Mouse (Mus musculus) heart, embryonic 15.5 days (tissue): ENCODE data around the gene Rnf41. TPM values are rescaled to one million over a fixed set of nuclear protein-coding genes. Genes with fewer than 3 reads are reported as not detected.

Experiments used
- ATAC-seq: fragments of 200-750 bp; cut with Nextera tagmentation; replicated peaks from 2 replicates; pipeline ENCODE4 v1.8.0; 2017; ENCODE audit warnings: low read depth, moderate TSS enrichment; ENCODE audit not compliant: insufficient number of reproducible peaks, insufficient read depth, low FRiP score
- H3K27ac ChIP-seq: fragments of 300-500 bp; sonication (generic); 2 replicates; pipeline ENCODE4 v1.5.1; 2015; ENCODE audit warnings: mild to moderate bottlenecking, inconsistent platforms
- H3K27me3 ChIP-seq: fragments of 300-500 bp; sonication (generic); 2 replicates; pipeline ENCODE4 v1.6.1; 2015; ENCODE audit warnings: inconsistent platforms
- H3K36me3 ChIP-seq: fragments of 300-500 bp; sonication (generic); 2 replicates; pipeline ENCODE4 v1.6.1; 2015; ENCODE audit warnings: mild to moderate bottlenecking, inconsistent platforms
- H3K4me1 ChIP-seq: fragments of 300-500 bp; sonication (generic); replicated peaks from 2 replicates; pipeline ENCODE4 v1.6.1; 2015; ENCODE audit warnings: inconsistent platforms
- H3K4me2 ChIP-seq: fragments of 300-500 bp; sonication (generic); 2 replicates; pipeline ENCODE4 v1.6.1; 2015; ENCODE audit warnings: inconsistent platforms, mild to moderate bottlenecking, moderate library complexity
- H3K4me3 ChIP-seq: fragments of 300-500 bp; sonication (generic); 2 replicates; pipeline ENCODE4 v1.5.1; 2015; ENCODE audit warnings: mild to moderate bottlenecking, inconsistent platforms
- H3K9ac ChIP-seq: fragments of 300-500 bp; sonication (generic); 2 replicates; pipeline ENCODE4 v1.6.1; 2015; ENCODE audit warnings: mild to moderate bottlenecking, inconsistent platforms
- H3K9me3 ChIP-seq: fragments of 300-500 bp; sonication (generic); replicated peaks from 2 replicates; pipeline ENCODE4 v1.6.1; 2016; ENCODE audit warnings: inconsistent platforms
- WGBS: fragments of 180-500 bp; shearing (Covaris S2); methylation state at CpG from one replicate; pipeline ENCODE4 v1.1.7; 2015; ENCODE audit warnings: mixed read lengths; 5-methylcytosine and 5-hydroxymethylcytosine counted together
- polyA plus RNA-seq: library from polyadenylated mRNA; unstranded; fragments of >200 nt; fragmentation: Nextera tagmentation; extraction: Ambion mirVana; gene quantifications from 2 replicates; pipeline ENCODE4 v1.2.1, GENCODE M21; 2015

Rnf41 gene
- polyA plus RNA-seq, 1 experiment from 2014 or later = 25.5 TPM

DNA sequence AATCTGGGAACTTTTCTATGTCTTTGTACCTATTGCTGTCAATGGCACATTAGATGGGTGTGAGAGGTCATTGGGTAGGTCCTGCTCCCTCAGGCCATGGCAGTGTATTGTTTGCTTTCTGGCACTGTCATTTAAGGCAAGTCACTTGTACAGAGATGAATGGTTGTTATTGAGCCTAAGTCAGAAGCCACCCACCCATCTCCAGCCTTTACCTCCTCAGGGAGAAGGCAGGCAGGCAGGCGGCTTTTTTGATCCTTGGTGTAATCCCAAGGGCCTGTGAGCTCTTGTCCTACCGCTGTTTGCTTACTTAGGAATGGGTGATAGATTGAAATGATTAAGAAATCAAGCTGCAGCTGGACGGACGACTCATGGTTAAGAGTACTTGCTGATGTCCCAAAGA is 18.0 kb downstream of the Rnf41 start:
- Histone ChIP-seq H3K4me1 (peaks cover under 1% of the 10 kb centered on the region; the same call in 1 of the 2 replicates), H3K4me2 (no peak overlapping the region), H3K9ac (no peak overlapping the region), H3K27me3 (no peaks in the 10 kb centered on the region), H3K27ac (no peak overlapping the region), H3K9me3 (no peaks in the 10 kb centered on the region), H3K36me3 (peaks cover 36% of the 10 kb centered on the region), H3K4me3 (no peak overlapping the region)
- 81% methylated on average over 4 of the region's 4 CpGs for WGBS
- ATAC-seq = no peak

DNA sequence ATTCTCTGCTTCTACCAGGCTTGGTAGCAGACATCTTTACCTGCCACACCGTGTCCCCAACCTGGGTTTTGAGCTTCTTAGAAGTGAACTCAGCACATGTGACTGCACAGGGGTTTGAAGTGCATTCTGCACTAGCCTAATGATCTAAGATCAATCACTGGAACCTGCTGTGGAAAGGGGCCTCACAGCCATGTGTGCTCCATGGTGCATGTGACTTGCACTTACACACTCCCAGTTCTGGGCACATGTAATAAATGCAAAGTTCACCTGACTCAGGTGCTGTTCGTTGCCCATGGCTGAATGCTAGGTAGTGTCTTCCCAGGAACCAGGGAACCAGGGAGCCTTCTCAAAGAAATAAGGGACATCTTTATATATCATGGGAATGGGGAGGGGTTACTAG is 22.0 kb downstream of the Rnf41 start:
- 92% methylated on average over 2 of the region's 2 CpGs for WGBS
- peaks cover 62% of the 10 kb centered on the region for H3K36me3 ChIP-seq

DNA sequence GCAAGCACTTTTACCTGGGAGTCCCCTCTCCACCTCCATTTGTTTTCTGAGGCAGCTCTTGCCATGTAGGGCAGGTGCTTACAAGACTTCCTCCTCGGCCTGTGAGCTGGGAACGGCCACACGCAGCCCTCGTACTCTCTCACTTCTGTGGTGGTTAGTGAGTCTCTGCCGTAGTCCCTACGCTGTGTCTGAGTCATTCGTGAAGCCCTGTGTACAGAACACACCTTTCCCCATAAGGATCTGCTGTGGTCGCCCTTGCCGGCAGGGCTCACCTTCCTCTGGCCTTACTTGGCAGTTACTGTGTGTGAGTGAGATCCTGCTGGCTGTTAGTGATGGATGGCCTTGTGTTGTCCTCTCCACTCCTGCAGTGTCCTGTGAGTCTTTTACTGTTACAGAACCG is 23.2 kb downstream of the Rnf41 start:
- Histone ChIP-seq H3K27ac (peak overlapping the region; percentile 59), H3K9me3 (no peaks in the 10 kb centered on the region), H3K9ac (no peak overlapping the region), H3K4me3 (no peak overlapping the region), H3K36me3 (peaks cover 63% of the 10 kb centered on the region), H3K27me3 (no peaks in the 10 kb centered on the region), H3K4me1 (peaks cover 20% of the 10 kb centered on the region), H3K4me2 (no peak overlapping the region)
- WGBS = 77% methylated on average over 10 of the region's 10 CpGs
- ATAC-seq = no peak

More for the DNA sequence above, 22.0 kb downstream of the Rnf41 start:
- Histone ChIP-seq H3K27ac (no peak overlapping the region), H3K4me2 (no peak overlapping the region), H3K9ac (no peak overlapping the region), H3K9me3 (no peaks in the 10 kb centered on the region), H3K4me3 (no peak overlapping the region), H3K27me3 (no peaks in the 10 kb centered on the region), H3K4me1 (peaks cover 17% of the 10 kb centered on the region)
- no peak for ATAC-seq

DNA sequence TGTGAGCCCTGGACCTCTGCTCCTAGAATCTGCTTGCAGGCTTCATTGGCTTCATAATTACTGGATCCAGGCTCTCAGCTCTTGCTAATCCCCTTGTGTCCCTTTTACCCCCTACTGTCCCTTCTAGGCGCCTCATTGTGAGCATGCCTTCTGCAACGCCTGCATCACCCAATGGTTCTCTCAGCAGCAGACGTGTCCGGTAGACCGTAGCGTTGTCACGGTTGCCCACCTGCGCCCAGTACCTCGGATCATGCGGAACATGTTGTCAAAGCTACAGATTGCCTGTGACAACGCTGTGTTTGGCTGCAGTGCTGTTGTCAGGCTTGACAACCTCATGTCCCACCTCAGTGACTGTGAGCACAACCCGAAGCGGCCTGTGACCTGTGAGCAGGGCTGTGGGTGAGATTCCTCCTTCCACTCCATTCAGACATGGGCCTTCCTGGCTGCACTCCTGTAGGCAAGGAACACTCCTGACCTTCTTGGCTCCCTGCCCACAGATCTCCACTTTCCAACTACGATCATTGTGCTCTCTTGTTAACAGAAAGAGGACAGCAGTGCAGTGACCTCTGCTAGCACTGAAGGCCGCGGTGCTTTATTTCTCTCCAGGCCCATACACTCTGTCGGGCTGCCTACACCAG is 23.8 kb downstream of the Rnf41 start:
- Histone ChIP-seq H3K27ac (peak overlapping the region; percentile 59), H3K36me3 (peaks cover 62% of the 10 kb centered on the region), H3K4me3 (no peak overlapping the region), H3K9me3 (no peaks in the 10 kb centered on the region), H3K4me2 (no peak overlapping the region), H3K27me3 (no peaks in the 10 kb centered on the region), H3K9ac (no peak overlapping the region), H3K4me1 (peaks cover 20% of the 10 kb centered on the region)
- 69% methylated on average over 17 of the region's 17 CpGs for WGBS
- ATAC-seq = peak; percentile 49; the same call in 1 of the 2 replicates

DNA sequence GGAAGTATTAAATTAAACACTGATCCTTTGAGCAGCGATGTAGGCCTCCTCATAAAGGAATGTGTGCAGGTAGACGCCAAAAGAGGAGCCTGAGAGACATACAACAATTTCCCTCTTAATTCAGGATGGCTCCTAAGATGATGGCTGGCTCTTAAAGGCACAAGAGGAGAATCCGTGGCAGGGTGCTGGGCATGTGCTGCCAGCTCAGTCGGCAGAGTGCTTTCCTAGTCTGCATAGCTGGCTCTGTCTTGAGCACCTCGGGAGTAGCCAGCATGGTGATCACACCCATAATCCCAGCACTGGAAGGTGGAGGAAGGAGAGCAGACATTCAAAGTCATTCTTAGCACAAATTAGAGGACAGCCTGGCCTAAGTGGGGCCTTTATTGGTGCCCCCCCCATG is 24.4 kb downstream of the Rnf41 start:
- peaks cover 58% of the 10 kb centered on the region for H3K36me3 ChIP-seq
- H3K4me2 ChIP-seq = no peak overlapping the region
- no peaks in the 10 kb centered on the region for H3K27me3 ChIP-seq
- WGBS = 77% methylated on average over 5 of the region's 5 CpGs
- no peak for ATAC-seq
- no peak overlapping the region for H3K9ac ChIP-seq
- no peaks in the 10 kb centered on the region for H3K9me3 ChIP-seq
- H3K27ac ChIP-seq = peak overlapping the region; percentile 59
- no peak overlapping the region for H3K4me3 ChIP-seq
- peaks cover 20% of the 10 kb centered on the region for H3K4me1 ChIP-seq

DNA sequence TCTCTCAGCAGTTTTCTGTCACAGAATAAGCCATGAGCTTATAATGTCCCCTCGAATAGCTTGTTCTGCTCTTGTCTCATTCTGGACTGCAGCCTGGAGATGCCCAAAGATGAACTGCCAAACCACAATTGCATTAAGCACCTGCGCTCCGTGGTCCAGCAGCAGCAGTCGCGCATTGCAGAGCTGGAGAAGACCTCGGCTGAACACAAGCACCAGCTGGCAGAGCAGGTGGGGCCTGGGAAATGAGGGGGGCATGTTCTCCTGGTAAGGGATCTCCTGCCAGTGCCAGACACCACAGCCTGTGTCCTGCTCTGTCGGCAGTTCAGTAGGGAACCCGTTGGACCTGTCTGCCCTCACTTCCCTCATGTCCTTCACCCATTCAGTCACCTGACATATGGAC is 24.9 kb downstream of the Rnf41 start:
- H3K36me3 ChIP-seq = peaks cover 54% of the 10 kb centered on the region
- WGBS = 92% methylated on average over 8 of the region's 8 CpGs
- H3K4me2 ChIP-seq = no peak overlapping the region
- no peak overlapping the region for H3K9ac ChIP-seq
- H3K27ac ChIP-seq = no peak overlapping the region
- H3K4me1 ChIP-seq = peaks cover 20% of the 10 kb centered on the region
- ATAC-seq = no peak
- no peaks in the 10 kb centered on the region for H3K27me3 ChIP-seq
- no peaks in the 10 kb centered on the region for H3K9me3 ChIP-seq
- no peak overlapping the region for H3K4me3 ChIP-seq

DNA sequence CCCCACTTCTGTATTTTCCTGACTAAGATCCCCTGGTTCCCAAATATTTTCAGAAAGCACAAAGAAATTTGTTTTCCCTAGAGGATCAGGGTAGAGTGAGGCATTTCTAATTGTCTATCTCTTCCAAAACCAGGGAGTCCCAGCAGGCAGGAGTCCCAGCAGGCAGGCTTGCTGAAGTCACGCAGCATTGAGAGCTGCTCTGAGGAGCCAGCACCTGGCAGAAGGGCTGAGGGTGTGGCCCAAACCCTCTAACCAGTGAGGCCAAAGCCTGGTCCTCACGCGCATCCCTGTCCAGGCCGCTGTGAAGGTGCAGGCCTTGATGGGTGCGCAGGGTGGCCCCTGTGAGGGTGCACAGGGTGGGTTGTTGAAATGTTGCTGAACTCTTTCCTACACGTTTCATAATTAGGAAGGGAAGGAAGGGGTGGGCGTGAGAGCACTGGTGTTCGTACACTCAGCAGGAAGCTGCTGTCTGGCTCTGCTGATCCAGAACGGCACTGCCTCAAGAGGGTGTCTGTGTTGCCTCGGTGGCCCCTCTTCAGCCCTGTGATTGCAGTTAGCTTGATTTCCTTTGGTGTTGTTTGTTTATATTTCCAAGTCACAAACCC is 27.3 kb downstream of the Rnf41 start:
- Histone ChIP-seq H3K27me3 (no peaks in the 10 kb centered on the region), H3K9me3 (no peaks in the 10 kb centered on the region), H3K4me1 (peaks cover 20% of the 10 kb centered on the region), H3K36me3 (peaks cover 50% of the 10 kb centered on the region), H3K9ac (no peak overlapping the region), H3K27ac (0 out of 2 replicates have a peak overlapping the region, but pooled peaks have one; percentile 37), H3K4me3 (no peak overlapping the region), H3K4me2 (no peak overlapping the region)
- ATAC-seq = no peak
- WGBS = 64% methylated on average over 10 of the region's 10 CpGs

DNA sequence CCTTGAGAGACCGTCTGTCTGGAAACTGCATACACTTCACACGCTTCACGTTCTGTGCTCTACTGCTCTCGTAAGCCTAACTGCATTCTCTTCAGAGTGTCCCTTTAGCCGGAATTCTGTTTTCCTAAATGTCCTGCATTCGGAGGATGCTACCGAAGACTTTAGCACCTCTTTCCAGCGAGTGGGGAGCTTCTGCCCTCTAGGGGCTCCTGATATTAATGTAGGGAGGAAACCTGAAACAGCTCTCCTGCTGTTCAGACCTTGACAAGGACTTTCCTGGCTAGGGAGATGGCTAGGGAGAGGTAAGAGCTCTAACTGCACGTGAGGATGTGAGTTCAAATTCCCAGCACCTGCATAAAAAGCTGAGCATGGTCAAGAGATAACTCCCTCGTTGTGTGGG is 28.9 kb downstream of the Rnf41 start:
- no peak for ATAC-seq
- WGBS = 55% methylated on average over 10 of the region's 10 CpGs
- peaks cover 46% of the 10 kb centered on the region for H3K36me3 ChIP-seq

DNA sequence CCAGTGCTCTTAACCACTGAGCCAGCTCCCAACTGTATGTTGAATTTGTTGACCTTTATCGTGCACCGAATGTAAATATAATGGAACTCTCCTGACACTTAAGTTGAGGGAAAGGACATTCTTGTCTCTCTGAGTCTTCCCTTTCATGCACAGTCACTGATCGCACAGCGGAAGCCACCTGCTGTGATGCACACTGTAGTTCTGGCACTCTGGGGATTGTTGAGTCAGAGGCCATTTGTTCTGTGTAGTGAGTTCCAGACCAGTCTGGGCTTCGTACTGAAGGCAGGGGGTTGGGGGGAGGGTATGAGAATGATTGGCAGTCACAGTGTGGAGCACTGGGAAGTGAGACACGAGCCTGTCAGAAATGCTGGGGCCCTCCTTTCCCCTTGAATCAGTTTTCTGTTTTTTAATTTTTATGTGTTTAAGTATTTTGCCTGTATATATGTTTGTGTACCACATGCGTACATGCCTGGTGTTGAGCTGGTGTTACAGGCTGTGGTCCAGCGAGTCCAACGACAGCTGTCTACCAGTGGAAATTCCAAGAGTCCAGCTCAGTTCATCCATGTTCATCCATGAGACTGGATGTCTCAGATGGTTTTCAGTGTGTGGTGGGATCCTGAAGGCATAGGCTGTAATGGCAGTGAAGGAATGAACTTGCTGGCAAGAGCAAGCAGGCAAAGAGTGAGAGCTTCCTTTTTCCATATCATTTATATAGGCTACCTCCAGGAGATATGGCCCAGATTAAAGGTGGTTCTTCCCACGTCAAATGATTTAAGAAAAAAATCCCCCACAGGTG is 30.1 kb downstream of the Rnf41 start:
- Histone ChIP-seq H3K36me3 (peaks cover 40% of the 10 kb centered on the region), H3K4me3 (no peak overlapping the region), H3K27me3 (no peaks in the 10 kb centered on the region), H3K4me2 (no peak overlapping the region), H3K27ac (no peak overlapping the region), H3K9me3 (no peaks in the 10 kb centered on the region), H3K4me1 (0 out of 2 replicates have a peak, but pooled peaks cover 3% of the 10 kb centered on the region), H3K9ac (no peak overlapping the region)
- no peak for ATAC-seq
- WGBS = 87% methylated on average over 10 of the region's 10 CpGs

More for the DNA sequence above, 28.9 kb downstream of the Rnf41 start:
- Histone ChIP-seq H3K27ac (no peak overlapping the region), H3K4me3 (no peak overlapping the region), H3K9ac (no peak overlapping the region), H3K4me2 (no peak overlapping the region), H3K4me1 (peaks cover 11% of the 10 kb centered on the region), H3K9me3 (no peaks in the 10 kb centered on the region), H3K27me3 (no peaks in the 10 kb centered on the region)

DNA sequence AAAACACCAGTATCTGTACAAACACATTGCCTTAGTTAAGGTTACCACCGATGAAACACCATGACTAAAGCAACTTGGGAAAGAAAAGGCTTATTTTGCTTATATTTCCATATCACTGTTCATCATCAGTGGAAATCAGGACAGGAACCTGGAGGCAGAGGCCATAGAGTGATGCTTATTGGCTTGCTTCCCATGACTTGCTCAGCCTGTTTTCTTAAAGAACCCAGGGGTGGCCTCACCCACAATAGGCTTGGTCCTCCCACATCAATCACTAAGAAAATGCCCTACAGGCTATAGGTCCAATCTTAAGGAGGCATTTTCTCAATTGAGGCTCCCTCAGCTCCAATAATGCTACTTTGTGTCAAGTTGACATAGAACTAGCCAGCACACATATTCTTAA is 31.3 kb downstream of the Rnf41 start:
- WGBS = 84% methylated on average over 1 of the region's 1 CpGs

DNA sequence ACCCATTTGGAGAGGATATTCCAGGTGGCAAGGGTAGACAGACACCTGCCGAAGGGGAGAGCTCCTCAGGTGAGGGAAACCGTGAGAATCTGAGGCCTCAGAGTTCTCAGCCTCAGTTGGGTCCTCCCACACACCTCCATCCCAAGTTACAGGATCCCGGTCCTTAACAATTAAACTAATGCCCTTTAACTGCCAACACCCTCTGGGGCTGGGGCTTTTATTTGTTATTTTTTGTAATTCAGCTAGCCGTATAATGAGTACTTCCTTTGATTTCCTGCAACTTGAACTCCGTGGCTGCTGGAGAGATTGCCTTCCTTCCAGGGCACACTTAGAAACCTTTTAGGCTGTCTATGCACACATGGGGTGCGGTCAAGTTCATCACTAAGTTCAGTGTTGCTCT is 32.9 kb downstream of the Rnf41 start:
- Histone ChIP-seq H3K27ac (no peak overlapping the region), H3K36me3 (peaks cover 13% of the 10 kb centered on the region; the same call in 1 of the 2 replicates), H3K4me2 (no peak overlapping the region), H3K4me3 (no peak overlapping the region), H3K27me3 (no peaks in the 10 kb centered on the region), H3K9ac (no peak overlapping the region), H3K4me1 (no peaks in the 10 kb centered on the region), H3K9me3 (no peaks in the 10 kb centered on the region)
- no peak for ATAC-seq
- 65% methylated on average over 6 of the region's 6 CpGs for WGBS

More for the DNA sequence above, 31.3 kb downstream of the Rnf41 start:
- Histone ChIP-seq H3K27me3 (no peaks in the 10 kb centered on the region), H3K9me3 (no peaks in the 10 kb centered on the region), H3K36me3 (peaks cover 28% of the 10 kb centered on the region), H3K4me2 (no peak overlapping the region), H3K9ac (no peak overlapping the region), H3K4me3 (no peak overlapping the region), H3K4me1 (0 out of 2 replicates have a peak, but pooled peaks cover 3% of the 10 kb centered on the region), H3K27ac (no peak overlapping the region)
- ATAC-seq = no peak
